Mouse (Mus musculus): ENCODE data around the gene Rac2.

GRCm38 (mm10) chr15:78520112-78520715 lies 52.4 kb downstream of the Rac2 start:
- TF ChIP-seq TCF12 (IDR thresholded peaks at IDR 0.05; ENCODE audit: low read depth, low read length) (no peak), USF2 (conservative IDR thresholded peaks at IDR 0.05; ENCODE audit: low read depth, low read length) (no peak), HCFC1 (IDR thresholded peaks at IDR 0.05; ENCODE audit: low read depth, low read length) (no peak), SIN3A (IDR thresholded peaks at IDR 0.05; ENCODE audit: low read length) (no peak), BHLHE40 (IDR thresholded peaks at IDR 0.05; ENCODE audit: low read depth, low read length) (no peak)

All from CH12.LX (cell line).